Mouse (Mus musculus) intestine, postnatal 0 days (tissue): Measurements from ENCODE around the gene Erp29. TPM values are rescaled to one million over a fixed set of nuclear protein-coding genes. Genes with fewer than 3 reads are reported as not detected.

Experiments
- ATAC-seq: fragments of 200-750 bp; cut with Nextera tagmentation; 2 replicates; pipeline ENCODE4 v1.8.0; 2017; ENCODE audit warnings: mild to moderate bottlenecking, moderate TSS enrichment, moderate library complexity
- H3K27ac ChIP-seq: fragments of 300-500 bp; sonication (generic); 2 replicates; pipeline ENCODE4 v1.5.1; 2014; ENCODE audit warnings: mild to moderate bottlenecking, low read depth, low read length, moderate library complexity
- H3K27me3 ChIP-seq: fragments of 300-500 bp; sonication (generic); replicated peaks from 2 replicates; pipeline ENCODE4 v1.6.1; 2014; ENCODE audit warnings: low read length, mixed read lengths; ENCODE audit not compliant: control insufficient read depth, insufficient read depth
- H3K36me3 ChIP-seq: fragments of 300-500 bp; sonication (generic); 2 replicates; pipeline ENCODE4 v1.6.1; 2014; ENCODE audit warnings: mild to moderate bottlenecking, moderate library complexity; ENCODE audit not compliant: control insufficient read depth, insufficient read depth
- H3K4me1 ChIP-seq: fragments of 300-500 bp; sonication (generic); replicated peaks from 2 replicates; pipeline ENCODE4 v1.6.1; 2014; ENCODE audit warnings: antibody characterized with exemption, low read length, mixed read lengths; ENCODE audit not compliant: control insufficient read depth, insufficient read depth
- H3K4me2 ChIP-seq: fragments of 300-500 bp; sonication (generic); replicated peaks from 2 replicates; pipeline ENCODE4 v1.6.1; 2014; ENCODE audit warnings: low read depth, mild to moderate bottlenecking, moderate library complexity
- H3K4me3 ChIP-seq: fragments of 300-500 bp; sonication (generic); 2 replicates; pipeline ENCODE4 v1.5.1; 2014; ENCODE audit warnings: low read depth, low read length
- H3K9ac ChIP-seq: fragments of 300-500 bp; sonication (generic); 2 replicates; pipeline ENCODE4 v1.6.1; 2014; ENCODE audit warnings: mild to moderate bottlenecking, low read depth, low read length
- H3K9me3 ChIP-seq: fragments of 300-500 bp; sonication (generic); 2 replicates; pipeline ENCODE4 v1.6.1; 2016; ENCODE audit warnings: mixed run types; ENCODE audit not compliant: control insufficient read depth
- CTCF ChIP-seq: sonication (generic); IDR thresholded peaks from 2 replicates; pipeline ENCODE4 v1.5.1; 2016; ENCODE audit warnings: low read depth, mild to moderate bottlenecking, control low read depth, antibody characterized with exemption, moderate library complexity
- WGBS: fragments of 180-500 bp; shearing (Covaris S2); extraction: QIAGEN DNeasy Blood & Tissue Kit; methylation state at CpG from one replicate; pipeline ENCODE4 v1.1.7; 2014; 5-methylcytosine and 5-hydroxymethylcytosine counted together
- polyA plus RNA-seq: library from polyadenylated mRNA; unstranded; fragments of >200 nt; fragmentation: Nextera tagmentation; extraction: Ambion mirVana; gene quantifications from 2 replicates; pipeline ENCODE4 v1.2.1, GENCODE M21; 2015

Gene Erp29
- polyA plus RNA-seq, 1 experiment from 2014 or later, result 164 TPM

- no peak for TF ChIP-seq CTCF
- H3K9me3 ChIP-seq, result no peaks in the 10 kb centered on the region
- WGBS, result 70% methylated on average over 5 of the region's 5 CpGs
- no peaks in the 10 kb centered on the region for H3K27me3 ChIP-seq
- no peak overlapping the region for H3K4me3 ChIP-seq
- peaks cover 6% of the 10 kb centered on the region; the same call in 1 of the 2 replicates for H3K36me3 ChIP-seq
- no peak overlapping the region for H3K9ac ChIP-seq
- peaks cover 3% of the 10 kb centered on the region; the same call in 1 of the 2 replicates for H3K4me1 ChIP-seq
- H3K27ac ChIP-seq, result no peak overlapping the region
- no peak for ATAC-seq
- no peak overlapping the region for H3K4me2 ChIP-seq
Measured at GRCm38 (mm10) chr5:121400849-121401248, 51.5 kb downstream of the Erp29 start.

DNA sequence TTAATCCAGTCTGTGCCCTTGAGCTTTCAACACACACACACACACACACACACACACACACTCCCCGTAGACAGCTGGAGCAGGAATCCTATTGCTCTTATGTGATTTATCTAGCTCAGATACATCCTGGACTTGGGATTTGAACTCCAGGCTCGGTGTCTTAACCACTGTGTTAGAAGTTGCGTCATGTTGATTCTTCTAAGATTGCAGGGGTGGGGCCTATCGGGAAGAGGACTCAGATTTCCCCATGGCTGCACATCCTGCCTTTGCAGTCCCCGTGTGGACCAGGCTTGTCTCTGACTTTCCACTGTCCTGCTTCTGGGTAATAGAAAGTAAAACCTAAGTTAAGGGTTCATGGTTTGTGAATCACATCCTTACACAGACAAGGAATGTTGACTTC lies 52.2 kb downstream of the Erp29 start:
- H3K27me3 ChIP-seq, result no peaks in the 10 kb centered on the region
- ATAC-seq, result no peak
- H3K9ac ChIP-seq, result no peak overlapping the region
- TF ChIP-seq CTCF, result no peak
- H3K4me2 ChIP-seq, result no peak overlapping the region
- WGBS, result 17% methylated on average over 5 of the region's 5 CpGs
- H3K36me3 ChIP-seq, result peaks cover 6% of the 10 kb centered on the region; the same call in 1 of the 2 replicates
- H3K4me1 ChIP-seq, result peaks cover 3% of the 10 kb centered on the region; the same call in 1 of the 2 replicates
- no peak overlapping the region for H3K27ac ChIP-seq
- H3K9me3 ChIP-seq, result no peaks in the 10 kb centered on the region
- no peak overlapping the region for H3K4me3 ChIP-seq

GRCm38 (mm10) chr5:121399540-121399939 lies 52.8 kb downstream of the Erp29 start:
- Histone ChIP-seq H3K4me3 (no peak overlapping the region; the same call in 1 of the 2 replicates), H3K9ac (0 out of 2 replicates have a peak overlapping the region, but pooled peaks have one; percentile 81), H3K27ac (peak overlapping the region; percentile 4; the same call in 1 of the 2 replicates), H3K4me2 (peak overlapping the region; percentile 93), H3K36me3 (peaks cover 6% of the 10 kb centered on the region; the same call in 1 of the 2 replicates), H3K4me1 (peaks cover 3% of the 10 kb centered on the region; the same call in 1 of the 2 replicates), H3K27me3 (no peaks in the 10 kb centered on the region), H3K9me3 (no peaks in the 10 kb centered on the region)
- TF ChIP-seq CTCF, result no peak
- 38% methylated on average over 5 of the region's 5 CpGs for WGBS
- no peak for ATAC-seq

DNA sequence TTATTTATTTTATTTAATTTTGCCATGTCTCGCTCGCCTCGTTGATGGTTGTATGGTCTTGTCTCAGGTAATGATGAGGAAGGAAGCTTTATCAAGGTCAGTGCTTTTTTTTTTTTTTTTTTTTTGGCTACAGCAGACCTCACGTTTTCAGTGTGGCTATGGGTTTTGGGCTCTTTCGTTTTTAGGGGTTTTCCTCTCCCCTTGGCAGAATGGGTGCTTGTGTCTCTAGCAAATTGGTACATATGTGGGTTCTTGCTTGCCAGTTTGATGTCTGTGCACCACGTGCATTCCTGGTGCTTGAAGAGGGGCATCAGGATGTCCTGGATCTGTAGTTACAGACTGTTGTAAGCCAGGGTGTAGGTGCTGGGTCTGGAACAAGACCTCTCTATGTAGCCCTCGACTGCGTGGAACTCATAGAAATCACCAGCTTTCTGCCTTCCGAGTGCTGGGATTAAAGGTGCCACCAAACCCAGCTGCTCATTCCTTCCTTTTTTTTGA lies 53.3 kb downstream of the Erp29 start:
- Histone ChIP-seq H3K27ac (peak overlapping the region; percentile 4; the same call in 1 of the 2 replicates), H3K4me1 (peaks cover 3% of the 10 kb centered on the region; the same call in 1 of the 2 replicates), H3K9ac (peak overlapping the region; percentile 81), H3K36me3 (peaks cover 6% of the 10 kb centered on the region; the same call in 1 of the 2 replicates), H3K4me2 (peak overlapping the region; percentile 93), H3K27me3 (no peaks in the 10 kb centered on the region), H3K9me3 (no peaks in the 10 kb centered on the region), H3K4me3 (peak overlapping the region; percentile 88)
- ATAC-seq, result no peak
- 39% methylated on average over 9 of the region's 9 CpGs for WGBS
- TF ChIP-seq CTCF, result no peak

DNA sequence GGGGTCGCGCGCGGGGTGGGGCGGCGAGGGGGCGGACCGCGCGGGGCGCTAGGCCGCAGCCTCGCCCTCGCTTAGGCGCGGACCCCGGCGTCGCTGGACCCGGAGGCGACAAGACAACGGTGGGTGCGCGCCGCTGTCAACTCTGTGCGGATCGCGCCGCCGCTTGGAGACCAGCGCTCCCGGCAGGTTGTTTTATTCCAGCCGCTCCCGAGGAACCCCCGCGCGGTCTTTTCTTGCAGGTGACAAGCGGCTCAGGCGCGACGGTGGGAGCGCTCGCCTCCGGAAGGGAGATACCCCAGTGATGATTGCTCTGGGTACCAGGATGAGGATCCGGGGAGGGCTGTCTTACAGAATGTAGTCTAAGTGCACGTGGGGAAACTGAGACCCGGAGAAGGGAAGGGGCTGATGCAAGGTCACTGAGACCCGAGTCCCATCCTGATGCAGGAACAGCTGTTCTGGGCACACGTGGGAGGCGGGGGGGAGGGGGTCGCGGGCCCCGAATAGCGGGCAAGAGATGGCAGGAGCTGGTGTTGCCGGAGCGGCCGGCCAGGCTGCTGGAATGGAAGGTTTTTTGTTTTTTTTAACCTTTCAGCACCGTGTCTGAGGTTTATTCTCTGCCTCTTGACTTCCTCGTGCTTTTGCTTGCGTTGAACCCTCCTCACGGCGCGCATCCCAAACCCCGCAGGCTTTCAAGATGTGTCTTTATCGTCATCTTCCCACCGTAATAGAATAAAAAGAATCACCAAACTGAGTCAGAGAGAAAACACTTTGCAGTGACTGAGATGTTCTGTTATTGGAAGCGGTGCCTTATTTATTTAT lies 54.0 kb downstream of the Erp29 start:
- under 1% methylated on average over 67 of the region's 67 CpGs for WGBS
- H3K4me3 ChIP-seq, result peak overlapping the region; percentile 88
- ATAC-seq, result peak; percentile 66
- peaks cover 6% of the 10 kb centered on the region; the same call in 1 of the 2 replicates for H3K36me3 ChIP-seq
- no peak for TF ChIP-seq CTCF
- peak overlapping the region; percentile 70 for H3K27ac ChIP-seq
- H3K9me3 ChIP-seq, result no peaks in the 10 kb centered on the region
- H3K27me3 ChIP-seq, result no peaks in the 10 kb centered on the region
- H3K9ac ChIP-seq, result peak overlapping the region; percentile 81
- peak overlapping the region; percentile 93 for H3K4me2 ChIP-seq
- H3K4me1 ChIP-seq, result peaks cover 3% of the 10 kb centered on the region; the same call in 1 of the 2 replicates
